Mouse (Mus musculus) embryonic facial prominence, embryonic 15.5 days (tissue): ENCODE data around the gene Lck. TPM values are rescaled to one million over a fixed set of nuclear protein-coding genes. Genes with fewer than 3 reads are reported as not detected.

Experiments
- ATAC-seq: fragments of 200-750 bp; cut with Nextera tagmentation; 2 replicates; pipeline ENCODE4 v1.8.0; 2017; ENCODE audit warnings: low read depth, moderate TSS enrichment; ENCODE audit not compliant: insufficient number of reproducible peaks, low FRiP score, low TSS enrichment
- H3K27ac ChIP-seq: fragments of 300-500 bp; sonication (generic); replicated peaks from 2 replicates; pipeline ENCODE4 v1.5.1; 2015; ENCODE audit warnings: mild to moderate bottlenecking, inconsistent platforms
- H3K27me3 ChIP-seq: fragments of 300-500 bp; sonication (generic); 2 replicates; pipeline ENCODE4 v1.6.1; 2015; ENCODE audit warnings: inconsistent platforms
- H3K36me3 ChIP-seq: fragments of 300-500 bp; sonication (generic); 2 replicates; pipeline ENCODE4 v1.6.1; 2015; ENCODE audit warnings: mild to moderate bottlenecking, inconsistent platforms
- H3K4me1 ChIP-seq: fragments of 300-500 bp; sonication (generic); 2 replicates; pipeline ENCODE4 v1.6.1; 2015; ENCODE audit warnings: inconsistent platforms
- H3K4me2 ChIP-seq: fragments of 300-500 bp; sonication (generic); replicated peaks from 2 replicates; pipeline ENCODE4 v1.6.1; 2015; ENCODE audit warnings: mild to moderate bottlenecking, inconsistent platforms
- H3K4me3 ChIP-seq: fragments of 300-500 bp; sonication (generic); replicated peaks from 2 replicates; pipeline ENCODE4 v1.5.1; 2015; ENCODE audit warnings: mild to moderate bottlenecking, inconsistent platforms
- H3K9ac ChIP-seq: fragments of 300-500 bp; sonication (generic); 2 replicates; pipeline ENCODE4 v1.6.1; 2015; ENCODE audit warnings: inconsistent platforms
- H3K9me3 ChIP-seq: fragments of 300-500 bp; sonication (generic); replicated peaks from 2 replicates; pipeline ENCODE4 v1.6.1; 2016; ENCODE audit warnings: inconsistent platforms
- WGBS: fragments of 180-500 bp; shearing (Covaris S2); methylation state at CpG from one replicate; pipeline ENCODE4 v1.1.7; 2015; 5-methylcytosine and 5-hydroxymethylcytosine counted together
- polyA plus RNA-seq: library from polyadenylated mRNA; unstranded; fragments of >200 nt; fragmentation: Nextera tagmentation; extraction: Ambion mirVana; gene quantifications from 2 replicates; pipeline ENCODE4 v1.2.1, GENCODE M21; 2015

Lck gene
- 5.5 and 6.8 TPM in 2 replicates for polyA plus RNA-seq

DNA sequence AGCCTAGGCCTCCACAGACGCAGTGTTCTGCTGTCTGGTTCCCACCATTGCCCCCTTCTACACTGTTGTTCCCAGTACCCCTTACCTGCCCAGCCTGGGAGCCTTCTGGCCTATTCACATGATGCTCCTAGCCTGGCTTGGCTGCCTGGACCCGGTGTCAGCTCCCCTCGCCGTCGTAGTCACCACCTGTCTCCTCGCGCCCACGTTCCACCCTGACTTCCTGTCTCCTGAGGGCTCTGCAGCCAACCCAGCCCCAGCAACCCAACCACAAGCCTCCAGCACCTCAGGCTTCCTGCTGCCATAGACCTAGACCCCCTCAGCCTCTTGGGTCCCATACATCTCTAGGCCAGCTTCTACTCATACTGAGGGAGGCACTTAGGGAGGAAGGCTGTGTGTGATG lies at the start of gene Lck:
Gene Lck (minus strand): TSS at position 212 of the 400 bp plus-strand sequence.
- Histone ChIP-seq H3K27ac (no peak within 1 kb of the TSS), H3K9me3 (no peaks in the 10 kb centered on the region), H3K9ac (no peak within 1 kb of the TSS), H3K4me1 (no peaks in the 10 kb centered on the region), H3K4me3 (no peak within 1 kb of the TSS), H3K36me3 (no peaks in the 10 kb centered on the region), H3K4me2 (no peak within 1 kb of the TSS), H3K27me3 (no peaks in the 10 kb centered on the region)
- no peak for ATAC-seq
- whole genome bisulfite sequencing: 84% methylated on average over 8 of the region's 8 CpGs

DNA sequence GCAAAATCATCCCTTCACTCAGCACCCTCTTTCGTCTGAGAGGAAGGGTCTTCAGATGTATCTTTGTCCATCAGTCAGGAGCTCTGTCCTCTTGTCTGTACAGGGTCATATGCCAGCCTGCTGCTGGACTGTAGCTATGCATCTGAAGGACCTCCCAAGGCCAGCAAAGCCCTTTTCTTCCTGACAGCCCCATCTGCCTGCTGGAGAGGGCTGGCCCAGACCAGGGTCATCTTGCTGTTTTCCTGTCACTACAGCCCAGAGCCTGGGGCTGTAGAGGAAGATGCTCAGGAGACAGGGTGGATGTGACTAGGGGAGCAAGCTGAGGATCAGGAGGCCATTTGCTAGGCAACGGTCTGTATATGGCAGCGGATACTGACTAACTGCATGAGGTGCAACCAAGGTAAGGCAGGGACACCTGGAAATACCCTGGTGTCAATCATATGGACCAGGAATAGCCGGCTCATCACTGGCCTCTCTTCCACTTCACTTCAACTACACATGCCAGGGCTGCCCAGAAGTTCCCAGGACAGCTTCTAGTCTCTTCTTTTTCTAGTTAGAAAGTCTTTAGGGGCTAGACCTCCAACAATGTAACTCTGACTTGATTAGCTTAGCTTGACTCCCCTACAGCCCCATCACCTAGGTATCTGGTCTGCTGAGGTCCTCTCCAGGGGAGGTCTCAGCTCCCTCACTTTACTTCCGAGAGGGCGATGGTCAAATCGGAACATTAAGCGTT lies 49.5 kb upstream of the Lck start:
- 22% methylated on average over 8 of the region's 8 CpGs for WGBS
- Histone ChIP-seq H3K4me1 (peaks cover 47% of the 10 kb centered on the region), H3K27me3 (no peaks in the 10 kb centered on the region), H3K4me2 (peak overlapping the region; percentile 76), H3K9ac (peak overlapping the region; percentile 59), H3K27ac (peak overlapping the region; percentile 96), H3K36me3 (peaks cover 26% of the 10 kb centered on the region), H3K4me3 (peak overlapping the region; percentile 68), H3K9me3 (no peaks in the 10 kb centered on the region)
- ATAC-seq: no peak

DNA sequence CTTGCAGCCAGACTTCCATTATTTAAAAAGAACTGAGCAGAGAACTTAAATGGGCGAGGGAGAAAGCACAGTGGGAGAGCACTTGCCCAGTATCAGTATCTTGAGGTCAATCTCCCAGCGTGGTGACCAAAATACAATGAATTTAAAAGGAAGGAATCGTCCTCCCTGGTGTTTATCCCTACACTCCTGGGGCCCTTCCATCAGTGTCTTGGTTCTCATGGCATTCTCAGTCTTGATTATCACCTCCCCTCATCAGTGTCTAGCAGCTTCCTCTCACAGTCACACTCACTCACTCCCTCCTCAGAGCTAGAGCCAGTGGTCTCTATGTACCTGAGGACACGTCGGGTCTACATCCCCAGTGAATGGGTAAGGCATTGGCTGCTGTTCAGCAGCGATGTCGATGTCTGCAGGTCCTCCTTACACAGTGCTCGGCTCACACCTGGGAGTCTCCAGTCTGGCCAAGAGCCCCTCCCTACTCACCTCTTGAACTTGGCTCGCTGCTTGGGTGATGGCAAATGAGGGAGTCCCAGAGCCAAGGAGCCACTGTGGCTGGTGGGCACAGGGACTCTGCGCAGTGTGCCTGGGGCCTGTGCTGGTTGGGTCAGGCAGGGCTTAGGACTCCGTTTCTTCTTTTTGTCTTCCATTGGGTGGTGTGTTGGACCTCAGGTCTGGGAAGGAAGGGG lies 48.8 kb upstream of the Lck start:
- Histone ChIP-seq H3K9me3 (no peaks in the 10 kb centered on the region), H3K27ac (0 out of 2 replicates have a peak overlapping the region, but pooled peaks have one; percentile 12), H3K9ac (peak overlapping the region; percentile 59; the same call in 1 of the 2 replicates), H3K4me2 (peak overlapping the region; percentile 76), H3K36me3 (peaks cover 21% of the 10 kb centered on the region), H3K27me3 (no peaks in the 10 kb centered on the region), H3K4me1 (peaks cover 52% of the 10 kb centered on the region), H3K4me3 (peak overlapping the region; percentile 68; the same call in 1 of the 2 replicates)
- 83% methylated on average over 11 of the region's 11 CpGs for WGBS
- ATAC-seq: no peak

DNA sequence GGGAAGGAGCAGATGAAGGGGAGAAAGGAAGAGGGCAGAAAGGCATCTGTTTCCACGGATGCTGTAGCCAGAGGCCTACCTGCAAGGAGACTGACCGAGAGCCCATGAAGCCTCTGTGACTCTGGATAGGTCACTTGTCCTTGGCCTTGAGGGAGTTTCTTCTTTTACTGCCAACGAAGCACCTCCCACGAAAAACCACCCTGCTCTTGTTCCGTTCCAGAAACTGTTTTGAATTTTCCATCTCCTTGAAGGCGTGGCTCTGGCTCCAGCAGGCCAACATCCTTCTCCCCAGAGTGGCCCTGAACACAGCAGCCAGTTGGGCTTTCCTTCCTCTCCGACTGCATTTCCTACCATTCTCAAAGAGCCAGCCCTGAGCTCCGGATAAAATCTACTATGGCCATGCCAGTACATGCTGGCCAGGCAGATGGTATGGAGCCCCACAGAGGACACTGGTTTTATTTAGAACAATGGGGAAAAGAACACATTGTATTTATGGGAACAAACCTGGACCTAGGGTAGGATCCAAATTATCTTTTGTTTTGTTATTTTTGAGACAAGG lies 47.9 kb upstream of the Lck start:
- Histone ChIP-seq H3K4me2 (no peak overlapping the region), H3K4me3 (no peak overlapping the region), H3K36me3 (peaks cover 20% of the 10 kb centered on the region), H3K9ac (no peak overlapping the region), H3K4me1 (peaks cover 52% of the 10 kb centered on the region), H3K9me3 (no peaks in the 10 kb centered on the region), H3K27ac (peak overlapping the region; percentile 41; the same call in 1 of the 2 replicates), H3K27me3 (no peaks in the 10 kb centered on the region)
- ATAC-seq: no peak
- WGBS: 64% methylated on average over 8 of the region's 8 CpGs

DNA sequence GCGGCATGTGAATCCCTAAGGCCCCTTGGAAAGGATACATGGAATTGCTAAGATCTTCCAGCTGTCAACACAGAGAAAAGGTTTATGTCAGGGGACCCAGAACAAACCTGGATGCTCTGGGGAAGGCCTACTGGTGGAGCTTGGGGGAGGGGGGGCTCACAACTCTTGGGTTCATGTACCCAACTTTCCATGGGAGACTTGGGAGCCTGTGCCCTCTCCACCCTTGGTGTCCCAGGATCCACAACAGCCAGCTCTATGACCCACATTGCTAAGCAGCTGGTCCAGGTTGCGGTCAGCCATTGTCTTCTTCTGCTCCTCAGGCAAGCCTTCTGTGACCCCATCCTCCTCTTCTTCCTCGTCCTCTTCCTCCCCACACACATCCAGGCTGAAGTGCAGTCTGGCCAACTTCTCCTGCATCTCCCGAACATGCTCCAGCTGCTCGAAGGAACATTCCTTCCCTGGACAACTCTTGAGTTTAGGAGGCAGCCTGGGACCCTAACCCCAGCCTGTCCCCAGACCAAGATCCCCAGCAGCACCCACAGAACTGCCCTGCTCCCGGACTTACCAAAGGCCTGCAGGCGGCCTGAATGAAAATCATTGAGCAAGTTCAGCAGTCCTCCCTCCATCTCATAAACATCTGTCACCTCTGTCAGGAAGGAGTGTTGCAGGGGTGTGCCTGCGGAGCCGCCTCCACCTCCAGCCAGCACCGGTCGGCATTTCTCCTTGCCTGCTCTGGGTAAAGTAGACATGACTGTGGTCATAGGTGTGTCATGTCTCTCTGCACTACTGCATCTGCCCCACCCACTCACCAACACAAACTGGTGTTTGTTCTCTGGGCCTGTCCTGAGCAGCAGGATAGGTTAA lies 47.2 kb upstream of the Lck start:
- H3K36me3 ChIP-seq: peaks cover 22% of the 10 kb centered on the region; the same call in 1 of the 2 replicates
- ATAC-seq: no peak
- H3K4me1 ChIP-seq: peaks cover 50% of the 10 kb centered on the region
- no peak overlapping the region for H3K4me3 ChIP-seq
- no peak overlapping the region for H3K4me2 ChIP-seq
- H3K27ac ChIP-seq: peak overlapping the region; percentile 41; the same call in 1 of the 2 replicates
- H3K9me3 ChIP-seq: no peaks in the 10 kb centered on the region
- no peaks in the 10 kb centered on the region for H3K27me3 ChIP-seq
- WGBS: 84% methylated on average over 11 of the region's 11 CpGs
- no peak overlapping the region for H3K9ac ChIP-seq

DNA sequence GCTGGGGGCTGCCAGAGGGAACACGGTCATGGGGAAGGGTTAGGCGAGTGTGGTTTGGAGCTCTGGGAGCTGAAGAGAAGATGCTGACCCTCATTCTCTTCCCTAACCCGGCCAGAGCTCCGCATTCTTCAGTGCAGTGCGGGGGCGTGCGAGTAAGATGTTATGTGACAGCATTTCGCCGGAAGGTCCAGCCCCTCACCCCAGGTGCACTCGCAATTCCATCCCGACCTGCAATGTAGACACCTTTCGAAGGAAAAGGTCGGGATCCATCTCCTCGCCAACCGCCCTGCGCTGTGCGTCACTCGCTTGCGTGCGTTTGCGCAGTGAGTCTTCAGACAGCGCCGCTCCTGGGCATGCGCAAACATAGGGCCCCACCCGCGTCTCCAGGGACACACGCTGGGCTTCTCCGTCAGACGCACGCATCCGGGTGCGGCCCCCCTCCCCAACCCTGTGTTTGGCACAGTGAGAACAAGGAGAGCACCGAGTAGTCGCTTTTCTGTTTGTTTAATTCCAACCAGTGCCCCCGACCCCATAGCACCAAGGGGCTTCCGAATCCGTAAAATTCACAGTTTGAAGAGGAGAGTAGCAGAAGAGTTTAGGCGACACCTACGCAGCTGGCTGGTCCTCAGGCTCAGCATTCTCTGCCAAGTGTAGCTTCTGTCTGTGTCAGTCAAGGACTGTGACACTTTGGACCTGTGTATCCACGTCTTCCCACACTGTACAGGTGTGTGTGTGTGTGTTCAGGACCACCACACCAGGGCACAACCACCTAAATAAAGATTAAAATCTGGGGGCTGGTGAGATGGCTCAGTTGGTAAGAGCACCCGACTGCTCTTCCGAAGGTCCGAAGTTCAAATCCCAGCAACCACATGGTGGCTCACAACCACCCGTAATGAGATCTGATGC lies 45.6 kb upstream of the Lck start, which contains the start of gene Iqcc:
Gene Iqcc (minus strand): TSS at position 314 of the 906 bp plus-strand sequence.
- peak; percentile 92 for ATAC-seq
- H3K27ac ChIP-seq: peak within 1 kb of the TSS; percentile 88
- H3K4me1 ChIP-seq: peaks cover 38% of the 10 kb centered on the region
- H3K4me2 ChIP-seq: peak within 1 kb of the TSS; percentile 73
- peak within 1 kb of the TSS; percentile 76 for H3K9ac ChIP-seq
- no peaks in the 10 kb centered on the region for H3K9me3 ChIP-seq
- 5% methylated on average over 44 of the region's 44 CpGs for WGBS
- peak within 1 kb of the TSS; percentile 63 for H3K4me3 ChIP-seq
- H3K36me3 ChIP-seq: peaks cover 22% of the 10 kb centered on the region; the same call in 1 of the 2 replicates
- no peaks in the 10 kb centered on the region for H3K27me3 ChIP-seq

DNA sequence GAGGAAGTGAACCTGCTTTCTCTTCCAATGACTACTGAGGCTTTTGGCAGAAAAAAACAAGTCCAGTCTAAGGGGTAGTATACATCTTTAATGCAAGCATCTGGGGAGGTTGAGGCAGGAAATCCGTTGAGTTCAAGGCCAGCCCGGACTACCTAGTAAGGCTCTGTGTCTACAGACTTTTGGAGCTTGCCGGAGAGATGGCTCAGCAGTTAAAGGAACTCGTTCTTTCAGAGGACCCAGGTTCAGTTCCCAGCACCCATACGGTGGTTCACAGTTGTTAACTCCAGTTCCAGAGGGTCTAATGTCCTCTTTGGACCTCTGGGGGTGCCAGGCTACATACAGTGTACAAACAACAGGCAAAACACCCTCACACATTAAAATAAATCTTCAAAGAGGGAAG lies 44.6 kb upstream of the Lck start:
- peaks cover 22% of the 10 kb centered on the region; the same call in 1 of the 2 replicates for H3K36me3 ChIP-seq
- WGBS: 95% methylated on average over 5 of the region's 5 CpGs
- H3K9ac ChIP-seq: peak overlapping the region; percentile 76
- no peak for ATAC-seq
- peak overlapping the region; percentile 73 for H3K4me2 ChIP-seq
- peaks cover 36% of the 10 kb centered on the region for H3K4me1 ChIP-seq
- no peaks in the 10 kb centered on the region for H3K27me3 ChIP-seq
- H3K9me3 ChIP-seq: no peaks in the 10 kb centered on the region
- peak overlapping the region; percentile 63 for H3K4me3 ChIP-seq
- H3K27ac ChIP-seq: no peak overlapping the region

DNA sequence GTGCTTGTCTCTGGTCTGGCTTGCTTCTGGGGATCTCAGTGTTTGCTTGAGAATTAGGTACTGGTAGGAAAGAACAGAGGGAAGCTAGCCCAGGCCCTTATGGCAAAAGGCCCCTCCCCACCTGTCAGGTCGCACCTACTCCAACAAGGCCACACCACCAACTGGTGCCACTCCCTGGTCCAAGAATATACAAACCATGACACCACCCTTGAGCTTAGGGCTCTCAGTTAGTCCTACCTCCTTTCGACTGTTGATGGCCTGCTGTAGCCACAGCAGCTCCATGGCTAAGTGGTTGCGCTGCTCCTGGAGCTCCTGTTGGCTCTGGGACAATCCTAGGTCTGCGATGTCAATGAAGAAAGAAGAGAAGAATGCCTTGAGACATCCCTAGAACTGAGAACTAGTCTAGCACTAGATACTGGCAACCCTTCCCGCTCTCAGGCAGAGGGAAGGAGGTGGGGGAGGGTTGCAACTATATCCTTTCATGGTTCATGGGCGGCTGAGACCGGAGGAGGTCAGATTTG lies 43.7 kb upstream of the Lck start:
- Histone ChIP-seq H3K9me3 (no peaks in the 10 kb centered on the region), H3K4me2 (no peak overlapping the region), H3K27ac (no peak overlapping the region), H3K36me3 (peaks cover 22% of the 10 kb centered on the region; the same call in 1 of the 2 replicates), H3K4me1 (peaks cover 28% of the 10 kb centered on the region), H3K9ac (no peak overlapping the region), H3K27me3 (no peaks in the 10 kb centered on the region), H3K4me3 (no peak overlapping the region)
- ATAC-seq: no peak
- WGBS: 95% methylated on average over 7 of the region's 7 CpGs

DNA sequence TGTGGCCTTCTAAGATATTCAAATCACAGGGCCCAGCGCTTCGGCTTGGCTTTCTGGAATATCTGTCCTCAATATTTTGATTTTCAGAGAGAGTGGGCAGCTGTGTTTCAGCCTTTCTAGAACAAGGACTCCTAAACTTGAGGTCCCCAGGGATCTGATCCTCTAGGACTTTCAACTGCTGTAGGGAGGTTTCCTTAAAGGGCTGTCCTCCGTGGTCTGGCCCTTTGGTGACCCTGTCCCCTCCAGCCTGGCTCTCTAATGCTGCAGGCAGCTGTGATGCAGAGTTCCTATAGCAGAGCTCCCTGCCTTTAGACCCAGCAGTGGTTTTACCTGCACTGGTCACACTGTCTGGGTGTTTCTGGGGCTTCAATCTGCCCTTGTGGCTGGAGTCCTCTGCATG lies 43.2 kb upstream of the Lck start:
- Histone ChIP-seq H3K27ac (no peak overlapping the region), H3K9ac (no peak overlapping the region), H3K27me3 (no peaks in the 10 kb centered on the region), H3K36me3 (peaks cover 22% of the 10 kb centered on the region; the same call in 1 of the 2 replicates), H3K9me3 (no peaks in the 10 kb centered on the region), H3K4me1 (peaks cover 24% of the 10 kb centered on the region), H3K4me2 (no peak overlapping the region), H3K4me3 (no peak overlapping the region)
- no peak for ATAC-seq
- 88% methylated on average over 3 of the region's 3 CpGs for WGBS
